Comparison of ENCODE assay signal across 9 mouse cellular contexts in genomic region chr14:120336841-120337240, GRCm38 (mm10).
DNase-seq lines count a peak whose midpoint lies in the region; ATAC-seq and TF ChIP-seq lines count a peak whose summit lies in the region.
"Had no signal": no experiment of that assay in that cellular context is flagged by ENCODE, and none has a peak within 500 bp of the region (broad histone marks: within the 10 kb centered on the region; RNA-seq: fewer than 3 reads in every experiment).

No protein-coding gene starts in this region.

- H3K79me2 ChIP-seq in myocyte (ENCODE audit: control insufficient read depth, insufficient read depth), result peaks cover 100% of the 10 kb centered on the region

- H3K4me2 ChIP-seq in hindbrain, postnatal 0 days (ENCODE audit: low read depth, low read length), result no peak overlapping the region
- no peak overlapping the region for H3K4me2 ChIP-seq in hindbrain, embryonic 16.5 days (ENCODE audit: low read length)
- no peak overlapping the region for H3K4me2 ChIP-seq in lung, embryonic 16.5 days (ENCODE audit: low read depth, low read length)
- peak overlapping the region; percentile 10 for H3K4me2 ChIP-seq in myocyte (ENCODE audit: low read depth)

- WGBS in hindbrain, postnatal 0 days, result 61% methylated on average over 8 of the region's 8 CpGs
- 71% methylated on average over 8 of the region's 8 CpGs for WGBS in hindbrain, embryonic 16.5 days
- WGBS in lung, embryonic 16.5 days, result 53% methylated on average over 8 of the region's 8 CpGs

- TF ChIP-seq CTCF in hindbrain, postnatal 0 days (IDR thresholded peaks at IDR 0.05; ENCODE audit: low read depth), result no peak

- no peaks in the 10 kb centered on the region for H3K9me3 ChIP-seq in hindbrain, postnatal 0 days (ENCODE audit: low read length)
- H3K9me3 ChIP-seq in hindbrain, embryonic 16.5 days (ENCODE audit: control insufficient read depth, low read length), result no peaks in the 10 kb centered on the region
- no peaks in the 10 kb centered on the region for H3K9me3 ChIP-seq in lung, embryonic 16.5 days (ENCODE audit: control insufficient read depth, low read length)

- no peaks in the 10 kb centered on the region for H3K36me3 ChIP-seq in hindbrain, postnatal 0 days (ENCODE audit: insufficient read depth, low read length)
- no peaks in the 10 kb centered on the region for H3K36me3 ChIP-seq in hindbrain, embryonic 16.5 days (ENCODE audit: control insufficient read depth, insufficient read depth, low read length)
- H3K36me3 ChIP-seq in lung, embryonic 16.5 days (ENCODE audit: control insufficient read depth, insufficient read depth, low read length), result no peaks in the 10 kb centered on the region
- H3K36me3 ChIP-seq in myocyte (ENCODE audit: control insufficient read depth, insufficient read depth), result peaks cover 6% of the 10 kb centered on the region

- H3ac ChIP-seq in myocyte (ENCODE audit: control insufficient read depth, insufficient read length), result no peak overlapping the region

- peak overlapping the region; percentile 38; the same call in 1 of the 2 replicates for H3K27ac ChIP-seq in hindbrain, postnatal 0 days
- no peak overlapping the region for H3K27ac ChIP-seq in hindbrain, embryonic 16.5 days (ENCODE audit: low read depth, low read length)
- peak overlapping the region; percentile 81 for H3K27ac ChIP-seq in lung, embryonic 16.5 days (ENCODE audit: low read length)
- H3K27ac ChIP-seq: liver, embryonic 14.5 days had no signal

- H3K27me3 ChIP-seq in hindbrain, postnatal 0 days (ENCODE audit: insufficient read depth, low read length), result no peaks in the 10 kb centered on the region
- no peaks in the 10 kb centered on the region for H3K27me3 ChIP-seq in hindbrain, embryonic 16.5 days (replicated peaks; ENCODE audit: control insufficient read depth, insufficient read depth, low read length)
- no peaks in the 10 kb centered on the region for H3K27me3 ChIP-seq in lung, embryonic 16.5 days (ENCODE audit: control insufficient read depth, insufficient read depth, low read depth, low read length)
- H3K27me3 ChIP-seq in myocyte (ENCODE audit: control insufficient read depth, insufficient read depth, insufficient read length), result no peaks in the 10 kb centered on the region

- no peak overlapping the region for H3K4me3 ChIP-seq in hindbrain, postnatal 0 days (ENCODE audit: low read length)
- no peak overlapping the region for H3K4me3 ChIP-seq in hindbrain, embryonic 16.5 days (ENCODE audit: low read length)
- H3K4me3 ChIP-seq in lung, embryonic 16.5 days (ENCODE audit: low read length), result no peak overlapping the region
- no peak overlapping the region for H3K4me3 ChIP-seq in myocyte

- no peak overlapping the region for H3K9ac ChIP-seq in hindbrain, postnatal 0 days (replicated peaks; ENCODE audit: low read length)
- H3K9ac ChIP-seq in hindbrain, embryonic 16.5 days (ENCODE audit: low read depth, low read length), result no peak overlapping the region
- no peak overlapping the region for H3K9ac ChIP-seq in lung, embryonic 16.5 days (ENCODE audit: low read length)
- H3K9ac ChIP-seq: liver, embryonic 14.5 days had no signal

- ATAC-seq in hindbrain, postnatal 0 days, result no peak
- no peak for ATAC-seq in hindbrain, embryonic 16.5 days
- ATAC-seq in lung, embryonic 16.5 days (ENCODE audit: low read depth), result no peak
- ATAC-seq in erythroid progenitor cell, adult 5-6 weeks (replicated peaks; ENCODE audit: low FRiP score, poor library complexity, severe bottlenecking), result no peak

- 0 out of 2 replicates have a peak, but pooled peaks cover 5% of the 10 kb centered on the region for H3K4me1 ChIP-seq in hindbrain, postnatal 0 days (ENCODE audit: insufficient read depth, low read length)
- peaks cover 13% of the 10 kb centered on the region for H3K4me1 ChIP-seq in hindbrain, embryonic 16.5 days (ENCODE audit: control insufficient read depth, insufficient read depth, low read depth, low read length)
- H3K4me1 ChIP-seq in lung, embryonic 16.5 days (replicated peaks; ENCODE audit: control insufficient read depth, insufficient read depth, low read length), result peaks cover 40% of the 10 kb centered on the region

- peak; percentile 48 for DNase-seq in adrenal gland, postnatal 10 days
- DNase-seq in adrenal gland, adult 2 months, result no peak
- DNase-seq in hindbrain, postnatal 0 days (ENCODE audit: low spot score), result no peak
- no peak for DNase-seq in lung, adult 18-20 months

- no peak for TF ChIP-seq POLR2A in myocyte (IDR thresholded peaks at IDR 0.05; ENCODE audit: insufficient read length, low read depth)

TF ChIP-seq in myocyte, 11 proteins besides CTCF, POLR2A, EP300 and RAD21:
- TF ChIP-seq MYOG (IDR thresholded peaks at IDR 0.05; ENCODE audit: control insufficient read depth in 1 of 3, insufficient read depth in 1 of 3, insufficient read length in 2 of 3, low read depth in 2 of 3), result no peak
- TF ChIP-seq CEBPB (IDR thresholded peaks at IDR 0.05; ENCODE audit: insufficient read depth, poor library complexity, severe bottlenecking), result no peak
- no peak for TF ChIP-seq REST (IDR thresholded peaks at IDR 0.05; ENCODE audit: insufficient read depth, insufficient read length)
- no peak for TF ChIP-seq POLR2AphosphoS2 (IDR thresholded peaks at IDR 0.05; ENCODE audit: insufficient read length, low read depth)
- TF ChIP-seq MAX (IDR thresholded peaks at IDR 0.05; ENCODE audit: low read depth), result no peak
- no peak for TF ChIP-seq TCF3 (IDR thresholded peaks at IDR 0.05; ENCODE audit: insufficient read length, low read depth)
- TF ChIP-seq E2F4 (IDR thresholded peaks at IDR 0.05; ENCODE audit: insufficient read depth), result no peak
- no peak for TF ChIP-seq USF1 (IDR thresholded peaks at IDR 0.05; ENCODE audit: low read depth)
- TF ChIP-seq SRF (IDR thresholded peaks at IDR 0.05; ENCODE audit: control insufficient read depth, insufficient read length, low read depth), result no peak
- no peak for TF ChIP-seq MYOD1 (IDR thresholded peaks at IDR 0.05; ENCODE audit: control insufficient read depth in 1 of 3, insufficient read length in 2 of 3, low read depth in 2 of 3)
- no peak for TF ChIP-seq TCF12 (IDR thresholded peaks at IDR 0.05; ENCODE audit: insufficient read depth, poor library complexity, severe bottlenecking)
